Mouse (Mus musculus): Measurements from ENCODE around the gene Pop5. TPM values are rescaled to one million over a fixed set of nuclear protein-coding genes. Genes with fewer than 3 reads are reported as not detected.

Pop5 gene
- 91.7 and 132 TPM in 2 replicates for polyA plus RNA-seq (2012; rRNA removed; ENCODE audit: low replicate concordance)

GRCm38 (mm10) chr5:115235786-115236263 is at the start of gene Pop5:
Gene Pop5 (plus strand): TSS chr5:115235836.

GRCm38 (mm10) chr5:115193669-115194625 is 41.7 kb upstream of the Pop5 start, which contains the start of gene Cabp1:
Gene Cabp1 (minus strand): TSS chr5:115194381.

GRCm38 (mm10) chr5:115272812-115273548 is 37.3 kb downstream of the Pop5 start, which contains the start of gene Rnf10:
Gene Rnf10 (minus strand): TSS chr5:115272898.

GRCm38 (mm10) chr5:115279226-115280049 is 43.8 kb downstream of the Pop5 start, which contains the start of gene Coq5:
Gene Coq5 (plus strand): TSS chr5:115279666.

Other genes with a start within 250 kb of the Pop5 start
- gene Sppl3, start 224.7 kb upstream of the Pop5 start, polyA plus RNA-seq (2012; rRNA removed; ENCODE audit: low replicate concordance) = 60.9 and 73.7 TPM in 2 replicates
- gene Gm10401, start 137.5 kb upstream of the Pop5 start, polyA plus RNA-seq (2012; rRNA removed; ENCODE audit: low replicate concordance) = not detected in 2 replicates
- 174 and 188 TPM in 2 replicates for gene Acads, start 116.5 kb upstream of the Pop5 start, polyA plus RNA-seq (2012; rRNA removed; ENCODE audit: low replicate concordance)
- gene Unc119b, start 100.9 kb upstream of the Pop5 start, polyA plus RNA-seq (2012; rRNA removed; ENCODE audit: low replicate concordance) = 39.5 and 43.4 TPM in 2 replicates
- gene Mlec, start 77.7 kb upstream of the Pop5 start, polyA plus RNA-seq (2012; rRNA removed; ENCODE audit: low replicate concordance) = 65.7 and 84.4 TPM in 2 replicates
- 1.4 and 2.3 TPM in 2 replicates for gene Cabp1, start 41.5 kb upstream of the Pop5 start, polyA plus RNA-seq (2012; rRNA removed; ENCODE audit: low replicate concordance)
- gene Rnf10, start 37.1 kb downstream of the Pop5 start, polyA plus RNA-seq (2012; rRNA removed; ENCODE audit: low replicate concordance) = 133 and 176 TPM in 2 replicates
- gene Coq5, start 43.8 kb downstream of the Pop5 start, polyA plus RNA-seq (2012; rRNA removed; ENCODE audit: low replicate concordance) = 13.2 and 31.3 TPM in 2 replicates
- 139 and 169 TPM in 2 replicates for gene Dynll1, start 65.2 kb downstream of the Pop5 start, polyA plus RNA-seq (2012; rRNA removed; ENCODE audit: low replicate concordance)
- 24.4 and 53.3 TPM in 2 replicates for gene Srsf9, start 91.3 kb downstream of the Pop5 start, polyA plus RNA-seq (2012; rRNA removed; ENCODE audit: low replicate concordance)
- 9.3 and 17.8 TPM in 2 replicates for gene Gatc, start 105.3 kb downstream of the Pop5 start, polyA plus RNA-seq (2012; rRNA removed; ENCODE audit: low replicate concordance)
- gene Triap1, start 105.4 kb downstream of the Pop5 start, polyA plus RNA-seq (2012; rRNA removed; ENCODE audit: low replicate concordance) = 9.2 and 15.3 TPM in 2 replicates
- gene Cox6a1, start 113.1 kb downstream of the Pop5 start, polyA plus RNA-seq (2012; rRNA removed; ENCODE audit: low replicate concordance) = 2,839 and 6,625 TPM in 2 replicates
- 2.9 and 8.7 TPM in 2 replicates for gene Msi1, start 193.8 kb downstream of the Pop5 start, polyA plus RNA-seq (2012; rRNA removed; ENCODE audit: low replicate concordance)
- gene Pla2g1b, start 230.4 kb downstream of the Pop5 start, polyA plus RNA-seq (2012; rRNA removed; ENCODE audit: low replicate concordance) = not detected in 2 replicates
- 38.5 and 50.2 TPM in 2 replicates for gene Sirt4, start 248.9 kb downstream of the Pop5 start, polyA plus RNA-seq (2012; rRNA removed; ENCODE audit: low replicate concordance)